Mouse (Mus musculus) fat pad, adult 2 months (tissue): ENCODE data around the gene Hrg.
"Not testable (repeated sequence)": the region's sequence is repeated elsewhere in the genome, so short reads cannot be mapped to it uniquely, and the experiment has no call there.

Experiments
- DNase-seq: peaks from one replicate; pipeline ENCODE4 v3.0.0-alpha.2; 2011; ENCODE audit warnings: low read depth, low spot score; ENCODE audit errors: extremely low read depth

Hrg gene

DNA sequence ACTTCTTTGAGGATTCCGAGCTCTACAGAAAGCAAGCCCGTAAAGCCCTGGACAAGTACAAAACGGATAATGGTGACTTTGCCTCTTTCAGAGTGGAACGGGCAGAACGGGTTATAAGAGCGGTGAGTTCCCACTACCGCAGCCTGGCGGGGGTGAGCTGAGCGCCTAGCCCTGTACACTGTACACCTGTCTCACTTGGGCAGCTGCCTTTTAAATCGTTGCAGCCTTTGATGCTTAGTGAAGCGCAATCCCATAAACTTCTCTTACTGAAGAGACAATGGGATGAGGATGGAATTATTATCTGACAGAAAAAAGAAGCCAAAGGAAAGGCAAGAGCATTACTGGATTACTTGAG lies 5.2 kb downstream of the Hrg start:
- DNase-seq = no peak

DNA sequence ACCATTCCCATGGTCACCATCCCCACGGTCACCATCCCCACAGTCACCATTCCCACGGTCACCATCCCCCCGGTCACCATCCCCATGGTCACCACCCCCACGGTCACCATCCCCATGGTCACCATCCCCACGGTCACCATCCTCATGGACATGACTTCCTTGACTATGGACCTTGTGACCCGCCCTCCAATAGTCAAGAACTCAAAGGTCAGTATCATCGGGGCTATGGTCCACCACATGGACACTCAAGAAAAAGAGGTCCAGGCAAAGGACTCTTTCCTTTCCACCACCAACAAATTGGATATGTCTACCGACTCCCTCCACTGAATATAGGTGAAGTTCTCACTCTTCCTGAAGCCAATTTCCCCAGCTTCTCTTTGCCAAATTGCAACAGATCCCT lies 10.2 kb downstream of the Hrg start:
- no peak for DNase-seq

DNA sequence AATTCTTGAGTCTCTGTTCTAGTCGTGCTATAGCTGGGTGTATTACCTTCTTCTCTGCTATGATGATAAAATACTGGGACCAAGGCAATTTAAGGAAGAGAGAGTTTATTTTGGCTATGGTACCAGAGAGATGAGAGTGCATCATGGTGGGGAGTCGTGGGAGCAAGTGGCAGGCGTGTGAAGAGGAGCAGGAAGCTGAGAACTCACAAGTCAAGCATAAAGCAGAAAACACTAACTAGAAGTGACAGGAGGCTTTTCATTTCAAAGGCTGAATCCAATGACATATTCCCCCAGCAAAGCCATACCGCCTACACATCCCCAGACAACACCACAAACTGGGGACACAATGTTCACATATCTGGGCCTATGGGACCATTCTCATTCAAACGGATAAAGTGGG lies 11.4 kb downstream of the Hrg start:
- DNase-seq = no peak

- no peak for DNase-seq
Observed at GRCm38 (mm10) chr16:22963293-22963692, 12.4 kb downstream of the Hrg start.

- no peak for DNase-seq
Observed at GRCm38 (mm10) chr16:22967383-22968030, 16.6 kb downstream of the Hrg start.

GRCm38 (mm10) chr16:22996951-22997350 lies 46.1 kb downstream of the Hrg start:
- DNase-seq = not testable (repeated sequence)
